Mouse (Mus musculus) lung, postnatal 0 days (tissue): Measurements from ENCODE around the gene Map3k6.

Experiments used
- CTCF ChIP-seq: IDR thresholded peaks from 2 replicates; pipeline ENCODE4 v1.5.1; 2016; ENCODE audit warnings: antibody characterized with exemption, mild to moderate bottlenecking
- EP300 ChIP-seq: IDR thresholded peaks from 2 replicates; pipeline ENCODE4 v1.6.1; 2016; ENCODE audit warnings: antibody characterized with exemption, mild to moderate bottlenecking, control low read depth

DNA sequence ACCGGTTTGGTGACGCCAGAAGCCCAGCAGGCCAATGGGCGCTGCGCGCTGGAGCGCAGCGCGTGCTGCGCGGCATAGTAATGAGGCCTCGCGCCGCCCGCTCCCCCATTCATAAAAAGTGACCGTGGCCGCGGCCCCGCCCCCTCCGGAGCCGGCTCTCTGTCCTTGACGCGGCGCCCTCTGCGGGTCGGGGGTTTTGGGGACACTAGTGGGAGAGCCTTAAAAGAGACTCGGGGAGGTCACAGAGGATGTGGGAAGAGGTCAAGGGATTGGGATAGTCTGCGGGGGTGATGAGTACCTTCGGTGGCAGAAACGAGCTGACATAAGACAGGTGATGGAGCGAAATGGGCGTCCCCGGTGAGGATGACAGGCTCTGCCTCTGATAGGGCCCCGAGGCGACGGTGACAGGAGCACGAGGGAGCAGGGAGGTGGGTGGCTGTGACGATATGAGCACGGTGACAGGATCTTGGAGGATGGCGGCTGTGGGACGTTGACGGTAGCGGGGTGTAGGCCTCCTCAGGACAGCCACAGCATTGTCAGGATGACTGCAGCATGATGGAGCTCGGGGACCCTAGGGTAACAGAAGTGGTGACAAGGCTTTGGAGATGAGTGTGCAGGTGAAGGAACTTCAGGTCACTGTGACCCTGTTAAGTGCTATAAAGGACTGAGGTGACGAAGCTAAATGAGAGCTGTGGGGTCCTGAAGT, 27.9 kb upstream of the Map3k6 start:
- TF ChIP-seq EP300 (no peak), CTCF (peak; percentile 55)
